Mouse (Mus musculus): ENCODE measurements around the gene Lgi4. TPM values are rescaled to one million over a fixed set of nuclear protein-coding genes. Genes with fewer than 3 reads are reported as not detected.

Lgi4 gene
- polyA plus RNA-seq, 1 experiment, result 48.9 TPM

GRCm38 (mm10) chr7:31072326-31072725 is 13.2 kb downstream of the Lgi4 start:
- Histone ChIP-seq H3K27ac (ENCODE audit: insufficient read depth, low read length) (no peak overlapping the region), H3K27me3 (ENCODE audit: control insufficient read depth, insufficient read depth, low read length) (no peaks in the 10 kb centered on the region), H3K4me3 (replicated peaks; ENCODE audit: insufficient read depth, low read depth, low read length) (no peak overlapping the region), H3K4me1 (ENCODE audit: control insufficient read depth, insufficient read depth, low read length) (no peaks in the 10 kb centered on the region; the same call in 1 of the 2 replicates)
- DNase-seq, result peak in 1 of 2 experiments; percentile 49
- WGBS, result 49% methylated on average over 9 of the region's 9 CpGs
- TF ChIP-seq POLR2A (IDR thresholded peaks at IDR 0.05; ENCODE audit: borderline replicate concordance, insufficient read depth, low read length) (no peak), CTCF (IDR thresholded peaks at IDR 0.05; ENCODE audit: borderline replicate concordance, insufficient read depth, low read depth, low read length) (no peak)

GRCm38 (mm10) chr7:31073546-31073945 is 14.4 kb downstream of the Lgi4 start:
- peak in 1 of 2 experiments; percentile 38 for DNase-seq
- H3K4me1 ChIP-seq (ENCODE audit: control insufficient read depth, insufficient read depth, low read length), result no peaks in the 10 kb centered on the region; the same call in 1 of the 2 replicates
- TF ChIP-seq POLR2A (IDR thresholded peaks at IDR 0.05; ENCODE audit: borderline replicate concordance, insufficient read depth, low read length) (no peak), CTCF (IDR thresholded peaks at IDR 0.05; ENCODE audit: borderline replicate concordance, insufficient read depth, low read depth, low read length) (no peak)
- no peak overlapping the region for H3K4me3 ChIP-seq (replicated peaks; ENCODE audit: insufficient read depth, low read depth, low read length)
- no peak overlapping the region for H3K27ac ChIP-seq (ENCODE audit: insufficient read depth, low read length)
- H3K27me3 ChIP-seq (ENCODE audit: control insufficient read depth, insufficient read depth, low read length), result no peaks in the 10 kb centered on the region

DNA sequence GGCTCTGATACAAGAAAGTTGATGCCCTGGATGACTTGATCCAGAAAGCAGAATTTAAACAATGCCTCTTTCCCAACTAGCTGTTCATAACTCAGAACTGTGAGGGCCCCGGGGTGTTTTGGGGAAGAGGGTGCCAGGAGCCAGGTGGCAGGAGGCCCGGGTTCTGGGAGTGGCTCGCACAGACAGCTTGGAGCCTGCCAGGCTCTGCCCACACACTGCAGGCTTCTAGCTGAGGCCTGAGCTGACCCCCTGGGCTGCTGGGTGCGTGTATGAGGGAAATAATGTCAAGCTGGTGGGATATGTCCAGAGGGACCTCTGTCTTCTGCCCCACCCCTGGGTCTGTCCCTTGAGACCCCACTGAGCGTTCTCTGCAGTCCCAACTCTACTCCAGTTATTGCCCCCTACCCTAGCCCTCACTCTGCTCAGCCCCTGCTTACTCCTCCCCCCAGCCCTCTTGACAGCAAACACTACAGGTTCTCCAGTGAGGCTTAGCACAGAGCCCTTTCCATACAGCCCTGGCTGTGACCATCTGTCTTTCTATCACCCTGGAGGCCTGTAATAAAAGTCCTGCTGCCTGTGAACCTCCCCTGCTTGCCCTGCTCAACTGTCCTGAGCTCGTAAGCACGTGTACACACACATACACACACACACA is 15.0 kb downstream of the Lgi4 start:
- DNase-seq, result peak; percentile 44 to 62
- H3K27me3 ChIP-seq (ENCODE audit: control insufficient read depth, insufficient read depth, low read length), result no peaks in the 10 kb centered on the region
- 16% methylated on average over 7 of the region's 7 CpGs for WGBS
- H3K27ac ChIP-seq (ENCODE audit: insufficient read depth, low read length), result no peak overlapping the region
- H3K4me3 ChIP-seq (replicated peaks; ENCODE audit: insufficient read depth, low read depth, low read length), result no peak overlapping the region
- no peaks in the 10 kb centered on the region; the same call in 1 of the 2 replicates for H3K4me1 ChIP-seq (ENCODE audit: control insufficient read depth, insufficient read depth, low read length)
- TF ChIP-seq POLR2A (IDR thresholded peaks at IDR 0.05; ENCODE audit: borderline replicate concordance, insufficient read depth, low read length) (no peak), CTCF (IDR thresholded peaks at IDR 0.05; ENCODE audit: borderline replicate concordance, insufficient read depth, low read depth, low read length) (no peak)

DNA sequence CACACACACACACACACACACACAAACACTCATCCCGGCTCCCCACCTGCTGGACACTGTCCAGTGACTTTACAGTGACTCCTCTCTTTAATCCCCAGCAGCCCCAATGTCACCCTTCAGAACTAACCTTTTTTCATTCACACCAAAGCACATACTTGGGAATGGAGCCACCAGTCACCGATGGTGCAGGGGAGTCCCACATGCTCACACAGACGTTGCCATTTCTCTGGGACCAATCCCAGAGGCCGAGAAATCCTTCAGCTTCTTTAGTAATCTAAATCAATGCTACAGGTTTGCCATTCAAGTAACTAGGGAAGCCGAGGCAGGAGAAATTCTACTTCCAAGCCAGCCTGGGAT is 15.5 kb downstream of the Lgi4 start:
- Histone ChIP-seq H3K4me1 (ENCODE audit: control insufficient read depth, insufficient read depth, low read length) (no peaks in the 10 kb centered on the region; the same call in 1 of the 2 replicates), H3K4me3 (replicated peaks; ENCODE audit: insufficient read depth, low read depth, low read length) (no peak overlapping the region), H3K27me3 (ENCODE audit: control insufficient read depth, insufficient read depth, low read length) (no peaks in the 10 kb centered on the region), H3K27ac (ENCODE audit: insufficient read depth, low read length) (no peak overlapping the region)
- DNase-seq, result peak in 1 of 2 experiments; percentile 38
- TF ChIP-seq POLR2A (IDR thresholded peaks at IDR 0.05; ENCODE audit: borderline replicate concordance, insufficient read depth, low read length) (no peak), CTCF (IDR thresholded peaks at IDR 0.05; ENCODE audit: borderline replicate concordance, insufficient read depth, low read depth, low read length) (no peak)
- 31% methylated on average over 5 of the region's 5 CpGs for WGBS

- no peak for DNase-seq
- Histone ChIP-seq H3K27ac (ENCODE audit: insufficient read depth, low read length) (0 out of 2 replicates have a peak within 1 kb of the TSS, but pooled peaks have one; percentile 11), H3K4me1 (ENCODE audit: control insufficient read depth, insufficient read depth, low read length) (no peaks in the 10 kb centered on the region; the same call in 1 of the 2 replicates), H3K27me3 (ENCODE audit: control insufficient read depth, insufficient read depth, low read length) (no peaks in the 10 kb centered on the region), H3K4me3 (replicated peaks; ENCODE audit: insufficient read depth, low read depth, low read length) (no peak within 1 kb of the TSS)
- WGBS, result 73% methylated on average over 5 of the region's 5 CpGs
- TF ChIP-seq POLR2A (IDR thresholded peaks at IDR 0.05; ENCODE audit: borderline replicate concordance, insufficient read depth, low read length) (no peak), CTCF (IDR thresholded peaks at IDR 0.05; ENCODE audit: borderline replicate concordance, insufficient read depth, low read depth, low read length) (no peak)
These were observed 17.4 kb downstream of the Lgi4 start, which contains the start of gene Fxyd3 for GRCm38 (mm10) chr7:31076492-31076891. TSS of gene Fxyd3 (minus strand) at chr7:31076704.

DNA sequence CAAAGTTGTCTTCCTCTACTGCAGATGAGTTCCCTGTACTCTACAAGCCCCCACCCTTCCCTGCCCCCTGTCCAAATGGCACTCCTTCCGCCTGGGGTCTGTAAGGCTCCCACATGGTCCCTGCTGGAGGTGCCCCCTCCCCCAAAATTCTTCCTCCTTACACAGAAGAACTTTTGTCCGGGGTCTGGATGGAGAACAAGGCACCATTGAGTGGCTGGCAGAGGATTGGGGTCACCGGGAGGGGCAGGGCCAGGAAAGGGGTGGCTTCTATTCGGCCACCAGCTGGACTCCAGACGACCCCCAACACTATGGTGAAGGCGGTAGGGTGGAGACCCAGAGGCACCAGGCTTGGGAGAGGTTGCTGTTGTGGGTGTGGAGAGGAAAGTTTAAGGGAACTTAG is 18.3 kb downstream of the Lgi4 start:
- no peak for TF ChIP-seq POLR2A (IDR thresholded peaks at IDR 0.05; ENCODE audit: borderline replicate concordance, insufficient read depth, low read length)
- no peak for TF ChIP-seq CTCF (IDR thresholded peaks at IDR 0.05; ENCODE audit: borderline replicate concordance, insufficient read depth, low read depth, low read length)
- no peaks in the 10 kb centered on the region; the same call in 1 of the 2 replicates for H3K4me1 ChIP-seq (ENCODE audit: control insufficient read depth, insufficient read depth, low read length)
- H3K27ac ChIP-seq (ENCODE audit: insufficient read depth, low read length), result no peak overlapping the region; the same call in 1 of the 2 replicates
- no peak overlapping the region for H3K4me3 ChIP-seq (replicated peaks; ENCODE audit: insufficient read depth, low read depth, low read length)
- DNase-seq, result peak in 1 of 2 experiments; percentile 57
- H3K27me3 ChIP-seq (ENCODE audit: control insufficient read depth, insufficient read depth, low read length), result no peaks in the 10 kb centered on the region
- 45% methylated on average over 6 of the region's 6 CpGs for WGBS

DNA sequence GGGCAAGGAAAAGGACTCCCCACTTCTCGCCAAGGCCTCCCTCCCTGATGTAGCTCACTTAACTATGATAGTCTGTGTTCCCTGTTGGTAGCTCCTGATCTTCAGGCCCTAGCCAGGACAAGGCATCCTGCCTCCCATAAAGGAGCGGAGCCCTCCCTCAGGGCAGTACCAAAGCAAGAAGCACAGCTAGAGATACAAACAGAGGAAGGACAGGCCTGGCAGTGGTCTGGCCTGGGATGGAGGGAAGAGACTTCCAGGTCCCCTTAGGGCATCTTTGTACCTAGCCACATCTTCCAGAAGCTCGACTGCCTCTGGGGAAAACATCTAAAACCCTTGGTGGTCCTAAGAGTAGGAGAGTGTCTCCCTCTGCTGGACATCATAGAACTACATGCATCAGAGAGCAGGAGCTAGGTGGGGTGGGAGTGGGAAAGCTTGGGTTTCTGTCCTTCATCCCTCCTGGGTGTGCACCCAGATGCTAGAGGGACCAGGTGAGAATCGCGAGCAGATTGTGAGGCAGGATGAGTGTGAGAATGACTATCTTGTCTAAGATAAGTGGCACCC is 18.8 kb downstream of the Lgi4 start:
- Histone ChIP-seq H3K4me1 (ENCODE audit: control insufficient read depth, insufficient read depth, low read length) (no peaks in the 10 kb centered on the region; the same call in 1 of the 2 replicates), H3K4me3 (replicated peaks; ENCODE audit: insufficient read depth, low read depth, low read length) (no peak overlapping the region), H3K27me3 (ENCODE audit: control insufficient read depth, insufficient read depth, low read length) (no peaks in the 10 kb centered on the region), H3K27ac (ENCODE audit: insufficient read depth, low read length) (no peak overlapping the region; the same call in 1 of the 2 replicates)
- WGBS, result 44% methylated on average over 5 of the region's 5 CpGs
- DNase-seq, result peak in 1 of 2 experiments; percentile 51
- TF ChIP-seq POLR2A (IDR thresholded peaks at IDR 0.05; ENCODE audit: borderline replicate concordance, insufficient read depth, low read length), result no peak
- TF ChIP-seq CTCF (IDR thresholded peaks at IDR 0.05; ENCODE audit: borderline replicate concordance, insufficient read depth, low read depth, low read length), result peak; percentile 56; the same call in 1 of the 2 replicates

DNA sequence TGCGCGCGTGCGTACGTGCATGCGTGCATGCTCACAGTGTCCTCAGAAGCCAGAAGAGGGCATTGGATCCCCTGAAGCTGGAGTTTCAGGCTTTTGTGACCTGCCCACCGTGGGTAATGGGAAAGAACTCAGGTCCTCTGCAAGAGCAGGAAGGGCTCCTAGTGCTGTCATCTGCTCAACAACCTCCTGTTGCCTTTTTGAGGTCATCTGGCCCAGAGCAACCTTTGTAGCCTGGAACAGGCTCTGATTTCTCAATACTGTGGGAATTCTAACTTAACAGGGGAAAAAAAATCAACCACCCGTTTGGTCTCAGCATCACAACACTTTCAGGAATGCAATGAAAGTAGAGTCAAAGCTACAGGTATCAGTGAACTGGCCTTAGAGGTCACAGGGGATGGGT is 20.5 kb downstream of the Lgi4 start:
- DNase-seq, result no peak
- H3K4me1 ChIP-seq (ENCODE audit: control insufficient read depth, insufficient read depth, low read length), result no peaks in the 10 kb centered on the region
- H3K4me3 ChIP-seq (replicated peaks; ENCODE audit: insufficient read depth, low read depth, low read length), result no peak overlapping the region
- TF ChIP-seq CTCF (IDR thresholded peaks at IDR 0.05; ENCODE audit: borderline replicate concordance, insufficient read depth, low read depth, low read length) (no peak), POLR2A (IDR thresholded peaks at IDR 0.05; ENCODE audit: borderline replicate concordance, insufficient read depth, low read length) (no peak)
- no peaks in the 10 kb centered on the region for H3K27me3 ChIP-seq (ENCODE audit: control insufficient read depth, insufficient read depth, low read length)
- 94% methylated on average over 8 of the region's 8 CpGs for WGBS
- H3K27ac ChIP-seq (ENCODE audit: insufficient read depth, low read length), result no peak overlapping the region
